Mouse (Mus musculus) cerebellum, adult 8-10 months (tissue): ENCODE data around the gene Plgrkt.
A peak's percentile ranks its signal among the peaks of the same experiment; 100 is the strongest.

ENCODE experiments used
- DNase-seq: peaks from one replicate; pipeline ENCODE4 v3.0.0; 2022

Gene Plgrkt

GRCm38 (mm10) chr19:29379839-29380603 lies 12.8 kb upstream of the Plgrkt start:
- no peak for DNase-seq

GRCm38 (mm10) chr19:29376382-29376781 lies 9.2 kb upstream of the Plgrkt start:
- DNase-seq: no peak

GRCm38 (mm10) chr19:29374947-29375346 lies 7.8 kb upstream of the Plgrkt start:
- DNase-seq: no peak

- no peak for DNase-seq
These were observed 6.2 kb upstream of the Plgrkt start for GRCm38 (mm10) chr19:29373438-29373837.

GRCm38 (mm10) chr19:29372621-29373020 lies 5.4 kb upstream of the Plgrkt start:
- no peak for DNase-seq

GRCm38 (mm10) chr19:29372138-29372537 lies 4.9 kb upstream of the Plgrkt start:
- DNase-seq: no peak

- no peak for DNase-seq
These were observed 4.3 kb upstream of the Plgrkt start for GRCm38 (mm10) chr19:29371284-29372081.

GRCm38 (mm10) chr19:29370545-29371283 lies 3.5 kb upstream of the Plgrkt start:
- DNase-seq: no peak

- no peak for DNase-seq
These were observed 2.9 kb upstream of the Plgrkt start for GRCm38 (mm10) chr19:29370112-29370511.

- no peak for DNase-seq
These were observed 1.6 kb upstream of the Plgrkt start for GRCm38 (mm10) chr19:29368671-29369309.

- DNase-seq: no peak
These were observed 851 bp upstream of the Plgrkt start for GRCm38 (mm10) chr19:29368041-29368440.

GRCm38 (mm10) chr19:29366226-29366968 lies 793 bp downstream of the Plgrkt start:
- no peak for DNase-seq

GRCm38 (mm10) chr19:29365105-29365504 lies 2.1 kb downstream of the Plgrkt start:
- DNase-seq: no peak

- DNase-seq: no peak
These were observed 3.1 kb downstream of the Plgrkt start for GRCm38 (mm10) chr19:29364076-29364475.

- no peak for DNase-seq
These were observed 3.6 kb downstream of the Plgrkt start for GRCm38 (mm10) chr19:29363557-29363956.

- DNase-seq: no peak
These were observed 4.8 kb downstream of the Plgrkt start for GRCm38 (mm10) chr19:29362173-29362930.

GRCm38 (mm10) chr19:29361468-29362130 lies 5.6 kb downstream of the Plgrkt start:
- peak; percentile 91 for DNase-seq

- DNase-seq: no peak
These were observed 6.9 kb downstream of the Plgrkt start for GRCm38 (mm10) chr19:29360251-29360650.

GRCm38 (mm10) chr19:29356281-29356680 lies 10.9 kb downstream of the Plgrkt start:
- no peak for DNase-seq
